Mouse (Mus musculus) adrenal gland, adult 18-20 months (tissue): ENCODE results near the gene Vmn1r52. TPM values are rescaled to one million over a fixed set of nuclear protein-coding genes. Genes with fewer than 3 reads are reported as not detected.
"Not testable (repeated sequence)": the region's sequence is repeated elsewhere in the genome, so short reads cannot be mapped to it uniquely, and the experiment has no call there.

ENCODE experiments used
- DNase-seq, 2 experiments: peaks; one replicate each; pipeline ENCODE4 v3.0.0; 2021 to 2022; ENCODE audit warnings: low spot score in 2 of 2
- long read RNA-seq, 2 experiments: library from polyadenylated mRNA; stranded (forward); transcript quantifications; one replicate each; pipeline ENCODE4 v2.0.0; 2021
- total RNA-seq, 2 experiments: library from RNA; stranded (reverse); gene quantifications; 1 replicate in 1 of 2; 2 replicates in 1 of 2; pipeline ENCODE4 v1.2.3; 2021

Gene Vmn1r52
- total RNA-seq, result not detected
- long read RNA-seq, experiment 1, result 0 reads
- long read RNA-seq, experiment 2, result 0 reads

DNA sequence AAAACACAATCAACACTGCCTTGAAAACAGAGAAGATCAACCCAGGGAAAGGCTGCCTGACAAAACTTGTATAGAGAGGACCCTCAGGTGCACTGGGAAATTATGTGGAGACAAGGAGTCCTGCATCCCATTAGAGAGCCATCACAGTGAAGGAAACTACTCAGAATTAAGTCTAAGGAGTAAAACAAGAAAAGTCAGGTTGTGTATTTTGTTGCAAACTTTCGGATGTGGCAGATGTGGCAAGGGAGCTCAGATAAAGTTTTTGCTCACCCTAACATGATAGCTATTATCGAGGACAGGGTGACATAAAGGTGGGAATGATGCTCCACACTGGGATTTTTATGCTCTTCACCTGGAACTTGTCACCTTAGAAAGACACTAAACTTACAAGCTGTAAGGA lies at the start of gene Vmn1r52:
Gene Vmn1r52 (plus strand): TSS at position 301 of the 400 bp plus-strand sequence.
- no peak for DNase-seq

DNA sequence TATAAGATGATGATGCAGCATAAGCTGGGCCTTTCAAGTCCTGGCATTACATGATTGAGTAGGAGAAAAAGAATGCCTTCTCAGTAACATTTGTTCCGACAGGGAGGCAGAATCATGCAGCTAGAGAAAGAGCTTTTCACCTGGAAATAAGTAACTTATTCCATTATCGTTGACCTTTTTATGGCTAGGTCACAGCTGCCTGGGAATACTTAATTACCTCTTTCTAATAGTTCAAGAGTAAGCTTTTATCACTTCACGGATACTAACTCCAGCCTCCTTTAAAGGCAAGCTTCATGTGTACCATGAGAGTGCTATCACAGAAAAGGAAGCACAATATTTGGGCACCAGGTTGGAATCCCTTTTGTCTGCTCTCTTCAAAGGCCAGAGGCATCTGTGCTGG lies 14.5 kb upstream of the Vmn1r52 start:
- no peak for DNase-seq

GRCm38 (mm10) chr6:90202493-90202892 lies 27.9 kb downstream of the Vmn1r52 start, which contains the start of gene V1ra8:
V1ra8 (plus strand) TSS chr6:90202793.
- DNase-seq, result not testable (repeated sequence)

GRCm38 (mm10) chr6:90224338-90224737 lies 49.7 kb downstream of the Vmn1r52 start, which contains the start of gene Vmn1r53:
Vmn1r53 (minus strand) TSS chr6:90224438.
- DNase-seq, result no peak

Other genes with a start within 250 kb of the Vmn1r52 start
- gene Vmn1r45, start 234.2 kb upstream of the Vmn1r52 start, total RNA-seq, result not detected
- not detected for gene Vmn1r46, start 205.5 kb upstream of the Vmn1r52 start, total RNA-seq
- not detected for gene Vmn1r47, start 158.7 kb upstream of the Vmn1r52 start, total RNA-seq
- not detected for gene Vmn1r48, start 138.0 kb upstream of the Vmn1r52 start, total RNA-seq
- not detected for gene Vmn1r49, start 96.3 kb upstream of the Vmn1r52 start, total RNA-seq
- gene Vmn1r50, start 73.4 kb upstream of the Vmn1r52 start, total RNA-seq, result not detected
- gene Vmn1r51, start 52.2 kb upstream of the Vmn1r52 start, total RNA-seq, result not detected
- not detected for gene V1ra8, start 28.0 kb downstream of the Vmn1r52 start, total RNA-seq
- gene Vmn1r53, start 49.6 kb downstream of the Vmn1r52 start, total RNA-seq, result not detected
- not detected for gene Vmn1r54, start 71.5 kb downstream of the Vmn1r52 start, total RNA-seq
- gene BC048671, start 126.4 kb downstream of the Vmn1r52 start, total RNA-seq, result not detected
- gene Chst13, start 150.4 kb downstream of the Vmn1r52 start, total RNA-seq, result not detected
- gene Uroc1, start 158.5 kb downstream of the Vmn1r52 start, total RNA-seq, result under 1 TPM; 0.10 to 0.13 TPM
- gene Zxdc, start 194.7 kb downstream of the Vmn1r52 start, total RNA-seq, result 10 to 100 TPM; 33.0 to 43.5 TPM